Mouse (Mus musculus): Measurements from ENCODE around the gene Exoc2. TPM values are rescaled to one million over a fixed set of nuclear protein-coding genes. Genes with fewer than 3 reads are reported as not detected.
A peak's percentile ranks its signal among the peaks of the same experiment; 100 is the strongest.

Exoc2 gene
- polyA plus RNA-seq, 1 experiment from 2014 or later: 18.6 TPM

DNA sequence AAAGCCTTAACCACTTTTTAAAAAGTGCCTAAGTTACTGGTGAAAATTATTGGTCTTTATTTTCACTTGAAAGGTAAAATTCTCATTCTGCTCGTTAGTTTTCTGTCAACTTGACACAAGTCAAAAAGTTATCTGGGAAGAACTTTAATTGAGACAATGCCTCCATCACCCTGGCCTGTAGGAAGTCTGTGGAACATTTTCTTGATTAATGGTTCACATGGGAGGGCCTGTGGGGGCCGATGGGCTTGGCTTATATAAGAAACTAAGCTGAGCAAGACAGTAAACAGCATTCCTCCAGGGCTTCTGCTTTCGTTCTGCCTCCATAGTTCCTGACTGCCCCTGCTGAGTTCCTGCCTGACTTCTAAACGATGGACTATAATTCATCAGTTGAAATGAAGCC is 81.6 kb downstream of the Exoc2 start:
- Histone ChIP-seq H3K27ac (no peak overlapping the region), H3K9ac (no peak overlapping the region), H3K4me1 (replicated peaks) (no peaks in the 10 kb centered on the region), H3K27me3 (no peaks in the 10 kb centered on the region), H3K4me3 (no peak overlapping the region), H3K9me3 (replicated peaks) (no peaks in the 10 kb centered on the region), H3K36me3 (peaks cover 4% of the 10 kb centered on the region; the same call in 1 of the 2 replicates), H3K4me2 (no peak overlapping the region)
- 71% methylated on average over 4 of the region's 4 CpGs for WGBS
- no peak for ATAC-seq (replicated peaks; ENCODE audit: insufficient number of reproducible peaks, insufficient read depth, low FRiP score, low read depth)

DNA sequence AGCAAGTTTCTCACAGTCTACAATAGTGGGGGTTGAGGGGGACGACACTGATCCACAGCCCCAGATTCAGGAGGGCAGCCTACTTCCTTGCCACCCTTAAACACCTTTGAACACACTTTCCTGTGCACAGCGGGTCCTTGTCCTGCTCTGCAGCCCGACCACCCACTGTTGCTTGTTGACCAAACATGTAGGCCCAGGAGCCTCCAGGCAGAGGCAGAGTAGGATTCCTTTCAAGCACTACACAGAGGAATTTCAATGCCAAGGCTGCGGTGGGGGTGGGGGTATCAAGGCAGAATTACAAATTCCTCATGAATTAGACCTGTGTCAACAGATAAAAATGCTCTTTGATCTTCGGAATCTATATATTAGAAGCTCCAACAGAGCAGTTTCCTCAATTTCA is 82.7 kb downstream of the Exoc2 start:
- Histone ChIP-seq H3K4me2 (no peak overlapping the region), H3K9ac (no peak overlapping the region), H3K9me3 (replicated peaks) (no peaks in the 10 kb centered on the region), H3K4me3 (no peak overlapping the region), H3K27me3 (no peaks in the 10 kb centered on the region), H3K36me3 (peaks cover 4% of the 10 kb centered on the region; the same call in 1 of the 2 replicates), H3K27ac (no peak overlapping the region), H3K4me1 (replicated peaks) (no peaks in the 10 kb centered on the region)
- WGBS: 64% methylated on average over 5 of the region's 5 CpGs
- no peak for ATAC-seq (replicated peaks; ENCODE audit: insufficient number of reproducible peaks, insufficient read depth, low FRiP score, low read depth)

DNA sequence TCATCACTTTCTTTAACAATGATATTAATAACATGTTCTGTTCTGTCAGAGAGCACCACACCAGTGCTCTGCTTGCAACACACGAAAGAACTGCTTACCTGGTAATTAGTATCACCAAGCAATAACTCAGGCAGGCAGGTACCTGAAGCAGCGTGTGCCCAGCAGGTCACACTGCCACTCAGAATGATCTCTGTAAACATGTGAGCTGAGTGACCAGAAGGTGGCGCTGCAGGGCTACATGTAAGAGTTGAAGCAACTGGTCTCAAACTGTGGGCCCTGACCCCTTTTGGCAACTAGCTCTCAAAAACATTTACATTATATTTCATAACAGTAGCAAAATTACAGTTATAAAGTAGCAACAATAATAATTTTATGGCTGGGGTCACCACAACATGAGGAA is 85.4 kb downstream of the Exoc2 start:
- 20% methylated on average over 3 of the region's 3 CpGs for WGBS
- H3K9me3 ChIP-seq (replicated peaks): no peaks in the 10 kb centered on the region
- peaks cover 10% of the 10 kb centered on the region for H3K36me3 ChIP-seq
- H3K4me1 ChIP-seq (replicated peaks): no peaks in the 10 kb centered on the region
- no peak for ATAC-seq (replicated peaks; ENCODE audit: insufficient number of reproducible peaks, insufficient read depth, low FRiP score, low read depth)
- H3K27ac ChIP-seq: no peak overlapping the region
- H3K9ac ChIP-seq: no peak overlapping the region
- H3K27me3 ChIP-seq: no peaks in the 10 kb centered on the region
- H3K4me3 ChIP-seq: no peak overlapping the region
- H3K4me2 ChIP-seq: no peak overlapping the region

DNA sequence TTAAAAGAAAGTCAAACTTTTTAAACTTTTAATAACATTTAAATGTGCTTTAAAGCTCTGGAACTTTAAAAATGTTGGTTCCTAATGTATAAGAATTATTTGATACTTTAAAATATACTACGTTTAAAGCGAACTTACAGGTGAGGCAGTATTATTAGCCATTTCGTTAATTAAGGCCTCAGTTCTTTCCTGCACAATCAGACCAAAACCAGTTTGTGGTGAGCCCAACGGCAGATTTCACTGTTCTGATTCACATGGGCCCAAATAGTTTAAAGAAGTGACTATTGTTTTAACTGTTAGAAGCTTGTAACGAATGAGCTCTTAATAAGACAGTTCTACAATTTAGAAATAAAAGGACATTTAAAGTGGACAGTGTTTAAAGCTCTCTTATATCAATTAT is 93.6 kb downstream of the Exoc2 start:
- H3K4me1 ChIP-seq (replicated peaks): no peaks in the 10 kb centered on the region
- 94% methylated on average over 5 of the region's 5 CpGs for WGBS
- no peak overlapping the region for H3K4me3 ChIP-seq
- no peak overlapping the region for H3K4me2 ChIP-seq
- ATAC-seq (replicated peaks; ENCODE audit: insufficient number of reproducible peaks, insufficient read depth, low FRiP score, low read depth): no peak
- H3K27ac ChIP-seq: no peak overlapping the region
- no peaks in the 10 kb centered on the region for H3K27me3 ChIP-seq
- H3K9ac ChIP-seq: no peak overlapping the region
- H3K36me3 ChIP-seq: peaks cover 24% of the 10 kb centered on the region
- no peaks in the 10 kb centered on the region for H3K9me3 ChIP-seq (replicated peaks)

DNA sequence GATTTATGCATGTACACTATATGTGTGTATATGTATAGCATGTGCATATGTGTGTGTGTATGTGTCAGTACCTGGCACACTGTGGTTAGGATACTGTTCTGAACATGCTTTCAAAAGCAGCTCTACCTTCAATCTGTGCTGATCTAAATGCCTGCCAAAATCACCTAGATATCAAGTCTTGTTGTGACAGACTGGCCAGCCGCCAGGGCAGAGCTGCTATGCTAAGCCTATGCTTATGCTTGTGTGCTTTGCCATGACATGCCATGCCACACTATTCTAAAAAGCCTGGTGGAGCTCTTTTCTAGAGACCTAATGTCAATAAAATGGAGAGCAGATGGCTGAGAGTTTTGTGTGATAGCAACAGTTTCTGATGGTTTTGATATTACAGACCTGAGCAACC is 94.0 kb downstream of the Exoc2 start:
- Histone ChIP-seq H3K9ac (no peak overlapping the region), H3K27me3 (no peaks in the 10 kb centered on the region), H3K4me2 (no peak overlapping the region), H3K4me3 (no peak overlapping the region), H3K36me3 (peaks cover 21% of the 10 kb centered on the region), H3K9me3 (replicated peaks) (no peaks in the 10 kb centered on the region), H3K4me1 (replicated peaks) (no peaks in the 10 kb centered on the region), H3K27ac (no peak overlapping the region)
- ATAC-seq (replicated peaks; ENCODE audit: insufficient number of reproducible peaks, insufficient read depth, low FRiP score, low read depth): no peak
- 69% methylated on average over 1 of the region's 1 CpGs for WGBS

DNA sequence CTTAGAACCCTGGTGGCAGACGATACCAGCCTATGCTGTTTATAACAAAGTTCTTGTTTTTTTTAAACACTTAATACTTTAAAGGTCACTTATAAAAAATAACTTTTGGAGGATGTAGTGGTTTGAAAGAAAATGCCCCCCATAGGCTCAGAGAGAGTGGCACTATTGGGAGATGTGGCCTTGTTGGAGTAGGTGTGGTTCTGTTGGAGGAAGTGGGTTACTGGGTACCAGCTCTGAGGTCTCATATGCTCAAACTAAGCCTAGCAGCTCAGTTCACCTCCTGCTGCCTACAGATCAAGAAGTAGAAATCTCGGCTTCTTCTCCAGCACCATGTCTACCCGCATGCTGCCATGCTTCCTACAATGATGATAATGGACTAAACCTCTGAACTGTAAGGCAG is 98.1 kb downstream of the Exoc2 start:
- Histone ChIP-seq H3K27me3 (no peaks in the 10 kb centered on the region), H3K4me2 (no peak overlapping the region), H3K9me3 (replicated peaks) (no peaks in the 10 kb centered on the region), H3K27ac (no peak overlapping the region), H3K4me1 (replicated peaks) (no peaks in the 10 kb centered on the region; the same call in 1 of the 2 replicates), H3K9ac (no peak overlapping the region), H3K4me3 (no peak overlapping the region), H3K36me3 (peaks cover 8% of the 10 kb centered on the region)
- no peak for ATAC-seq (replicated peaks; ENCODE audit: insufficient number of reproducible peaks, insufficient read depth, low FRiP score, low read depth)
- 87% methylated on average over 3 of the region's 3 CpGs for WGBS

DNA sequence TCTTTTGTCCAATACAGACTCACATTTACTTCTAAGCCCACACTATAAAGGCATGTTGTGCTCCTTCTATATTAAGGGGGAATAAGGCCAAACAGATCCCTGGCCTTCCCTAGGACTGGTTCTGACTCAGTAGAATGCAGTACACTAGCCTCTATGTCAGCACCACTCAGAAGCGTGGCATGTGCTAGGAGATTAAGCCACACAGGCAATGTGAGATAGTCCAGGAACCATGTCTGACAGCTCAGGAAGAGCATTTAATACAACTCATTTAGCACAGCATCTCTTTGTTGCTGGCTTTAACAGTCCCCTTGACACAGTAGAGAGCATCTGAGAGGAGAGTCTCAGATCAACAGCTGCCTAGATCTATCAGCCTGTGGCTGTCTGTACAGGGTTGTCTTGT is 100.4 kb downstream of the Exoc2 start:
- WGBS: 19% methylated on average over 1 of the region's 1 CpGs
- Histone ChIP-seq H3K27ac (no peak overlapping the region), H3K9me3 (replicated peaks) (no peaks in the 10 kb centered on the region), H3K9ac (no peak overlapping the region), H3K4me3 (no peak overlapping the region), H3K4me1 (replicated peaks) (no peaks in the 10 kb centered on the region; the same call in 1 of the 2 replicates), H3K27me3 (no peaks in the 10 kb centered on the region), H3K36me3 (peaks cover 8% of the 10 kb centered on the region), H3K4me2 (no peak overlapping the region)
- peak; percentile 50; the same call in 1 of the 2 replicates for ATAC-seq (replicated peaks; ENCODE audit: insufficient number of reproducible peaks, insufficient read depth, low FRiP score, low read depth)

DNA sequence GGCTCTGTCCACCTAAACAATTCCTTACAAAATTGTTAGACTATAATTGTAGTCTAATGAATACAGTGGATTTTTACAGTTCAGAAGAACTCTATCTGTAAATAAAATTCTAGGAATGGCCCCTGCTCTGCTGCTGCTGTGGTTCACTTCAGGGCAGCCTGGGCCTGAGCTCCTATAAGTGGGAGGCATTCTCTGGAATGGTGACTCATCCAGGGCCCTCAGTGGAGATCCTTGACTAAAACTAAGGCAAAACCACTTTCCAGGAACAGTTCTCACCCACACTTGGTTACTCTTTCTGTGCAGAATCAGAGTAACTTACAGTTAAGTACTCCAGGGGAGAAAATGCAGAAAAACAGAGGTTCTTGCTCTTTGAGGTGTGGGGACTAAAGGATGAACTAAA is 108.4 kb downstream of the Exoc2 start:
- H3K9ac ChIP-seq: no peak overlapping the region
- H3K27ac ChIP-seq: no peak overlapping the region
- no peaks in the 10 kb centered on the region for H3K9me3 ChIP-seq (replicated peaks)
- no peaks in the 10 kb centered on the region for H3K4me1 ChIP-seq (replicated peaks)
- peaks cover 18% of the 10 kb centered on the region for H3K36me3 ChIP-seq
- no peak overlapping the region for H3K4me2 ChIP-seq
- H3K4me3 ChIP-seq: no peak overlapping the region
- H3K27me3 ChIP-seq: no peaks in the 10 kb centered on the region
- no peak for ATAC-seq (replicated peaks; ENCODE audit: insufficient number of reproducible peaks, insufficient read depth, low FRiP score, low read depth)

DNA sequence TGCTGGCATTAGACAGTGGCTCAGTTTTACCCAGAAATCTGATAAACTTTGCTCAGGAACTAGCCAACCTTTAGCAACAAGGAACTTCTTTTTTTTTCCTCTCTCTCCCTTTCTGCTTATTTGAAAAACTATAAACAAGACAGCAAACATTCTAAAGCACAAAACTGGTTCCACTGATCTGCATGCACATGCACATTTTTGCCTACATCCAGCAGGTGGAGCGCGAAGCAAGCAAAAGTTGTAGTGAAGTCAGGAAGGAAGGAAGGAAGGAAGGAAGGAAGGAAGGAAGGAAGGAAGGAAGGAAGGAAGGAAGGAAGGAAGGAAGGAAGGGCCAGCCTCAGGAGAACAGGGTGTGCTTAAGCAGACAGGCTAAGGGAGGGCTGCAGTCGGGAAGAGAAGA is 109.9 kb downstream of the Exoc2 start:
- Histone ChIP-seq H3K9me3 (replicated peaks) (no peaks in the 10 kb centered on the region), H3K27me3 (no peaks in the 10 kb centered on the region), H3K36me3 (peaks cover 18% of the 10 kb centered on the region), H3K4me2 (no peak overlapping the region), H3K9ac (no peak overlapping the region), H3K4me3 (no peak overlapping the region), H3K4me1 (replicated peaks) (peaks cover under 1% of the 10 kb centered on the region; the same call in 1 of the 2 replicates), H3K27ac (no peak overlapping the region)
- no peak for ATAC-seq (replicated peaks; ENCODE audit: insufficient number of reproducible peaks, insufficient read depth, low FRiP score, low read depth)
- 88% methylated on average over 3 of the region's 3 CpGs for WGBS

DNA sequence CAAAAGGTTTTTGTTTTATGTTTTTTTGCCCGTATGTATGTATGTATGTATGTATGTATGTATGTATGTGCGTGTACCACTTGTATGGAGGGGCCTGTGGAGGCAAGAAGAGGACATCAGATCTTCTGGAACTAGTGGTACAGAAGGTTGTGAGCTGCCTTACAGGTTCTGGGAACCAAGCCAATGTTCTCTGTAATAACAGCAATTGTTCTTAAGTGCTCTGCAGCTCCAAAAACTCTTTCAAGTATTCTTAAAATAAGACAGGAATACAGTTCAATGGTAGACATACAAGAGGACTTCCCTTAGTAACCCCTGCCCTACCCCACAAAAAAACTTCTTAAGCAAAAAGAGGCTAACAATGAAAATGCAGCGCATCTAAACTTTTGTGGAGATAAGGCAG is 115.5 kb downstream of the Exoc2 start:
- no peak overlapping the region for H3K4me3 ChIP-seq
- peaks cover 3% of the 10 kb centered on the region; the same call in 1 of the 2 replicates for H3K4me1 ChIP-seq (replicated peaks)
- no peak overlapping the region for H3K4me2 ChIP-seq
- 68% methylated on average over 3 of the region's 3 CpGs for WGBS
- peaks cover 8% of the 10 kb centered on the region; the same call in 1 of the 2 replicates for H3K36me3 ChIP-seq
- no peak overlapping the region for H3K9ac ChIP-seq
- no peak overlapping the region for H3K27ac ChIP-seq
- H3K27me3 ChIP-seq: no peaks in the 10 kb centered on the region
- H3K9me3 ChIP-seq (replicated peaks): no peaks in the 10 kb centered on the region
- ATAC-seq (replicated peaks; ENCODE audit: insufficient number of reproducible peaks, insufficient read depth, low FRiP score, low read depth): no peak

DNA sequence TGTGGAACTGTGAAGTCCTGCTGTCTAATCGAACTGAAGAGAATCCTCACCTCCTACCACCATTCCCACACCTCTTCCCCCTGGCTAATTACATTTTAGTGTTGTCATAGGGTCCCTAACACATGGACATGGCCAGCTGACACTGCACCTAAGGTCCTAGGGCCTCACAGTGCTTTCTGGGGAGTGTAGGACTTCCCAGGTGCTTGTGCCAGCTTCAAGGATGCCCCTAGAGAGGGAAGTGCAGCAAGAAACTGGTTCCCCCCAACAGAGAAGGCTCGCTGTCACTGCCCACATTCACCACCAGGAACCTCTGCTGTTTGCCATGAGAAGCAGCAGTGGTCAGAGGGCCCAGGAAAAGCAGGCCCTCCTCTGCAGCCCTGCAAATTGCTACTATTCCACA is 123.2 kb downstream of the Exoc2 start:
- no peaks in the 10 kb centered on the region for H3K27me3 ChIP-seq
- no peak overlapping the region for H3K4me3 ChIP-seq
- no peaks in the 10 kb centered on the region for H3K9me3 ChIP-seq (replicated peaks)
- H3K4me1 ChIP-seq (replicated peaks): no peaks in the 10 kb centered on the region
- H3K4me2 ChIP-seq: no peak overlapping the region
- H3K36me3 ChIP-seq: peaks cover 3% of the 10 kb centered on the region; the same call in 1 of the 2 replicates
- WGBS: 69% methylated on average over 2 of the region's 2 CpGs
- ATAC-seq (replicated peaks; ENCODE audit: insufficient number of reproducible peaks, insufficient read depth, low FRiP score, low read depth): no peak
- H3K9ac ChIP-seq: no peak overlapping the region
- H3K27ac ChIP-seq: no peak overlapping the region

DNA sequence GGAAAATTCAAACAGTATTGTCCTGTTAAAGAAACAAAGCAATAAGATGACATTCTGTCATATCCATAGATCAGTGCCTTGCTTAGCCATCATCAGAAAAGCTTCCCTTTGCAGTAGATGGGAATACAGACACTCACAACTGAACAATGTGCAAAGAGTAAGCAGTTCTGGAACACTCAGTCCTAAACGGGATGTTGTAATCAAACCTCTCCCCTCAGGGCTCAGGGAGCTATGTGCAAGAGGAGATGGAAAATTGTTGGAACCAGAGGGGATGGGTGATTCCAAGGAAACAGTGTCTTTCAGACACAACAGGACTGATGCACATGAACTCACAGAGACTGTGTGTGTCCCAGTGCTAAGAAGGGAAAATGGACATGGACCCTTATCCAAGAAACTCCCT is 125.9 kb downstream of the Exoc2 start:
- WGBS: 68% methylated on average over 1 of the region's 1 CpGs
- H3K4me2 ChIP-seq: no peak overlapping the region
- no peak overlapping the region for H3K9ac ChIP-seq
- no peaks in the 10 kb centered on the region for H3K27me3 ChIP-seq
- no peak overlapping the region for H3K27ac ChIP-seq
- no peaks in the 10 kb centered on the region for H3K4me1 ChIP-seq (replicated peaks)
- no peaks in the 10 kb centered on the region for H3K36me3 ChIP-seq
- no peak overlapping the region for H3K4me3 ChIP-seq
- no peaks in the 10 kb centered on the region for H3K9me3 ChIP-seq (replicated peaks)
- ATAC-seq (replicated peaks; ENCODE audit: insufficient number of reproducible peaks, insufficient read depth, low FRiP score, low read depth): no peak
